Mouse (Mus musculus): Measurements from ENCODE around the gene Pacs2.

Gene Pacs2

DNA sequence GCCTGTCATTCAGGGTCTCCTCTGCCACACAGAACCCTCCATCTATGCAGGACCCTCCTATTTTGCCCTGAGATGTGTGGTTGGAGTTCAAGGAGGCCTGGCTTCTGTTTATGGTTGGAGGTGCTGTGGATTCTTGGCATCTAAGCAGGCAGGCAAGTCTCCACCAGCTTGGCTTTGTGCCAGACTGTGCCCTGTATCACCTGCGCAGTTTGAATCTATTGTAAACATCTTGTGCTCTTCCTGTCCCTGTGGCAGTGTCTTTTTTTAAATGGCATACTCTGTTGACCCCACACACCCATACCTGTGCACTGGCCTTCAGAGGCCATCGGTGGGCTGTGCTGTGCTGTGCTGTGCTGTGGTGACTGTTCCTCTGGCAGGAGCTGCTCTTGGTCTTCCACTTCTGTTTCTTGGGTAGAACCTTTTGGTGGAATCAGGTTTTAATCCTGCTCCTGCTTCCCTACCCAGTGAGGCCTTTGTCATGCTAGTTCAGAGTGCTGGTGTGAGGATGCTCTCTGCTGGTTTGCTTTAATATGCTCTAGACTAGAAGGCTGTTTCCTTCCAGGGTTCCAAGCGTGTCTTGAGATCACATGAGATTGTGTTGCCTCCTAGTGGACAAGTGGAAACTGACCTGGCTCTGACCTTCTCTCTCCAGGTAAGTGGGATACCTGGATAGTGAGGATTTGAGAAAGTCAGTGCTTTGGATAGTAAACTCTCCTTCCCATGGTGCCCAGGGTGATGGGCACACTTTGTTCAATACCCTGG is 30.8 kb downstream of the Pacs2 start:
- DNase-seq (ENCODE audit: low spot score) = no peak

DNA sequence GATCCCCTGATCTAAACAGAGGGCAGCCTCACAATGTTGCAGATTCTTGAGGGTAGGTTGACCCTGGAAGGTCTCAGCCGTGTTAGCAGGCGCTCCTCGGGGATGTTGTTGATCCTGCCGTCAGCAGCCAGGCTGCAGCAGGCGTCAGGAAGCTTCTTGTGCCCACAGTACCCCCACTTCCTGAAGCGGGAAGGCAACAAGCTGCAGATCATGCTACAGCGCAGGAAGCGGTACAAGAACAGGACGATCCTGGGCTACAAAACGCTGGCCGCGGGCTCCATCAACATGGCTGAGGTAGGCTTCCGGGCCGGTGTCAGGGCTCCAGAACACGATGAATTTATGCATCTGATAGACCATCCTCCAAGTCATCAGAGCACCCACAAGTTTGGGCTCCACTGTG is 32.6 kb downstream of the Pacs2 start:
- DNase-seq (ENCODE audit: low spot score) = no peak

DNA sequence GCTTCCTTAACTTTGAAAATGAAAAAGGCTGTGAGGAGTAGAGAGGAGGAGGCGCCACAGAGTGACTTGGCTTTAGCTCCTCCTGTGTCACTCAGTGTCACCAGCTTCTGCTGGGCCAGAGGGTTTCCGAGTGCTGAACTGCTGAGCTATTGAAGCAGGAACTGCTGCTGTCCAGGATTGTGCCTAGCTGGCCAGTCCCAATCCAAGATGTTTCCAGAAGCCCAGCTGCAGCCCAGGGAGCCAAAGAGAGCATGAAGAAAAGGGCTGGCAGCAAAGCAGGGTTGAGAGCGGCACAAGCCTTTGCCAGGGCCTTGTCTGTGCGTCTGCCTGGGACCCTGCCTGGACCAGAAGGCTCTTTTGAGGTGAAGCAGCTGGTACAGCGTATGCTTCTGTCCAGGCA is 33.8 kb downstream of the Pacs2 start:
- DNase-seq (ENCODE audit: low spot score) = no peak

DNA sequence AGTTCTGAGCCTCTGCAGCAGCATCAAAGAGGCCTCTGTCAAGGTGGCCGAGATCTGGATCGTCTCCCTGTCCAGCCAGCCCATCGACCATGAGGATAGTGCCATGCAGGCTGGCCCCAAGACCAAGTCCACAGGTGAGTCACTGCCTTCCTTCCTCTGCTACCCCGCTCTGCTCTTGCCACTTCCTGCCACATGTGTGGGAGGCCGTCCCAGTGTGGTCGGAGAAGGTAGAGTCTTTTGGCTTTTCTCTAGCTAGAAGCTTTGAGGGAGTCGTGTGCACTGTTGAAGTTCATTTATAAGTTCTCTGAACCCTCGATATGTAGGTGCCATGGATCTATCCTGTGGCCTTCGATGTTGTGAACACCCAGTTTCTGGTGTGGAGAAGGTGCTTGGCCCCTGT is 35.5 kb downstream of the Pacs2 start:
- DNase-seq (ENCODE audit: low spot score) = no peak

DNA sequence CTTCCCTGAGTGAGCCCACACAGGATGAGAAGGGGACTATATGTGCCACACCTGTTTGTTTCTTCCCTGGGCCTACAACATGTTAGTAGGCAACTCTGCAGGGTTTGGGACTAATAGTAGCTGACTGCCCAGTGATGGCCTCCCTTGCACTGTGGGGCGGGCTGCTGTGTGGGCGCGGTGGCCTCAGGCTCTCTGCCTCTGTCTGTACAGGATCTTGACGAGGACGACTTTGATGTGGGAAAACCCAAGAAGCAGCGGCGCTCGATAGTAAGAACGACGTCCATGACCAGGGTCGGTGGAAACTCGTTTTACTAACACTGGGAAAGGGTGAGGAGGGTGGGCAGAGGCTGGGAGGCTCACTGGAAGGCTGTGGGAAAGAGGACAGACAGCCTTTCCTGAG is 36.4 kb downstream of the Pacs2 start:
- no peak for DNase-seq (ENCODE audit: low spot score)

DNA sequence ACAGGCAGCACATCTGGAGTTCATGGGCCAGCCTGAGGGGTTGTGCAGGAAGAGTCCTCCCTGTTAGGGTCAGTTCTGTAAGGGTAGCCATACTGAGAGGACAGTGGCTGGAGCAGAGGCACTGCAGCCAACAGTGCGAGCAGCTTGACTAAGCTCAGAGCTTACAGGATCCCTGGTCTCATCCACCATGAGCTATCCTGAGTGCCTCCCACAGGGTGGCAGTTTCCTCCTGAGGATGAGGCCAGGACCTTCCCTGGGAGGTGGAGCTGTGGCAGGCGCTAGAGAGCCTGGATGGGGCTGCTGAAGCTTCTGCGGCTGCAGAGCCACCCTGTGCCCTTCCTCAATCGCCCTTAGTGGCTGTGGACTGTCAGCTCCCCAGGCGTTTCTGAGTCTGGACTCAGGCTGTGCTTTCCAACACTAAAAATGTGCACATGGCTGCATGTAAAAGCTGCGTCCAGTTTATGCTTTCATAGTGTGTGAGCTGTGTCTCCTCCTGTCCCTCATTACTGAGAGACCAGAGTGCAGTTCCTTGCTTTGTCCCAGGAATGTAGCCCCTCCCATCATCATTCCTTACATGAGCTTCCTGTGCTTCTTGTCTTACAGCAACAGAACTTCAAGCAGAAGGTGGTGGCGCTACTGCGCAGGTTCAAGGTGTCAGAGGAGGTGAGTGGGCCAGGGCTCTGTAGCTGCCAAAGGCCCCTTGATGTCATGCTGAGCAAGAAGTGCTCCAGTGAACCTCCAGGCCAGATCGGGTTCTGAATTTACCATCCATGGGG is 37.5 kb downstream of the Pacs2 start:
- no peak for DNase-seq (ENCODE audit: low spot score)

DNA sequence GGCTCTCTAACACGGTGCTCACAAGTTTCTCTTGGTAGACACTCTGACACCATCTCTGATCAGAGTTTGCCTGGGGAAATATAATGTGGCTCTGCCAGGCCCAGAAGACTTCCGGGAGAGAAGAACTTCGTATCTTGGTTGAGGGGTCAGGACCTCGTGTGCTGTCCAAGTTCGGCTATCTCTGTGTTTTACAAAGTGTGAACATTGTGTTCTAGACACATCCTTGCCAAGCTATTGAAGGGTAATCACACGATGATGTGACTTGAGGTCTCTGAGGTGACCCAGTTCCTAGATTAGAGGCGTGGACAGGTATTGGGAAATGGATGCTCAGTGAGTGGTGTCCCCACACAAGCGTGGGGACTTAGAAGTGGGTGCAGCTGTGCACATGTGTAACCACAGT is 41.8 kb downstream of the Pacs2 start:
- DNase-seq (ENCODE audit: low spot score) = no peak

DNA sequence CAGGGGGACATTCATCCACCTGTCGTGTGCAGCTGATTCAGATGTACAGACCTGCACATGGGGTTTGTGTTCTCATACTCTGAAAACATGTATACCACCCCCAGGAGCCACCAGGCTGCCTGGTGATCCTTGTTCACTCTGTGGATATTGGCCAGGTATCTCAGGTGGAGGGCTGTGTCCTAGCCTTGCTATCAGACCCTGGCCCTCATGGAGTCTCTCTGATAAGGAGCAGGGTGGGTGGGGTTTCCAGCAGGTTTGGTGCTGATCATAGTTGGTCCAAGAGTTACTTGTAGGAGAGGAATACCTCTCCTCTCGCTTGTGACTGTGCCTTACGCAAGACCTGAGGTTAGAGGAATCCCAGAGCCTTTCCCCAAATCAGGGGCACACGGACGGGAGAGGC is 45.9 kb downstream of the Pacs2 start:
- DNase-seq (ENCODE audit: low spot score) = no peak

DNA sequence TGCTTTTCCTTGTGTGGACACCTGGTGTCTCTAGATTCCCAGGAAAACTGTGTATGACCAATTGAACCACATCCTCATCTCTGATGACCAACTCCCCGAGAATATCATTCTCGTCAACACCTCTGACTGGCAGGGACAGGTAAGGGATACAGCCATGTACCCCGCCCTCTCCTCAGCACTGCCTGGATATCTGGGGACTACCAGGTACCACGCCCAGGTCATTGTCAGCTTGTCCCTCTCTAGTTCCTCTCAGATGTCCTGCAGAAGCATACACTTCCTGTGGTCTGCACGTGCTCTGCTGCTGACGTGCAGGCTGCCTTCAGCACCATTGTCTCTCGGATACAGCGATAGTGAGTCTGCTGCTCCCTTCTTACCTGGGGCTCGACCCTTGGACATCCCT is 47.3 kb downstream of the Pacs2 start:
- no peak for DNase-seq (ENCODE audit: low spot score)

DNA sequence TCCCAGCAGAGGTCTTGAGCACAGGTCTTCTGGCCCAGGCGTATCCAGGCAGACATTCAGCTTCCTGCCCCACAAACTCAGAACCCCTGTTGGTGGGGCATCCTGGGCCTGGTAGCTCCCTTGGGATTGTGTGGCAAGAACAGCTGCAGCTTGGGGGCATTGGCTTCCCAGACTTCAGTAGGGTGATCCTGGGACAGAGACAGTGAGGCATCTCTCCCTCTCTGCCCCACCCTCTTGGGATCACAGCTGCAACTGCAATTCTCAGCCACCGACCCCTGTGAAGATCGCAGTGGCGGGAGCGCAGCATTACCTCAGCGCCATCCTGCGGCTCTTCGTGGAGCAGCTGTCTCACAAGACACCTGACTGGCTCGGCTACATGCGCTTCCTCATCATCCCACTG is 47.9 kb downstream of the Pacs2 start:
- no peak for DNase-seq (ENCODE audit: low spot score)

DNA sequence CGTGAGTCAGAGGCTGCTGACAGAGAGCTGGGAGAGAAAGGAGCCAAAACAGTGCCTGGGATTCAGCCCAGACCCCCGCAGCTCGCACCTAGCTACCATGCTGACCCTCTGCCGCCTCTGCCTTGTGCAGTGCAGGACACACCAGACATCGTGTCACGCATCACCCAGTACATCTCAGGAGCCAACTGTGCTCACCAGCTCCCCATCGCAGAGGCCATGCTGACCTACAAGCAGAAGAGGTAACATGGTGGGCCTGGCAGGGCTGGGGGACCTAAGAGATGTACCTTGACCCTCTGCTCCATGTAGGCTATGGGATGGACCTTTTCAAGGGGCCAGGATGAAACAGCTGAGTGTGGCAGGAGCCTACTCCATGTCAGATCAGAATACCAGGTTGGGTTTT is 49.4 kb downstream of the Pacs2 start:
- DNase-seq (ENCODE audit: low spot score) = no peak

DNA sequence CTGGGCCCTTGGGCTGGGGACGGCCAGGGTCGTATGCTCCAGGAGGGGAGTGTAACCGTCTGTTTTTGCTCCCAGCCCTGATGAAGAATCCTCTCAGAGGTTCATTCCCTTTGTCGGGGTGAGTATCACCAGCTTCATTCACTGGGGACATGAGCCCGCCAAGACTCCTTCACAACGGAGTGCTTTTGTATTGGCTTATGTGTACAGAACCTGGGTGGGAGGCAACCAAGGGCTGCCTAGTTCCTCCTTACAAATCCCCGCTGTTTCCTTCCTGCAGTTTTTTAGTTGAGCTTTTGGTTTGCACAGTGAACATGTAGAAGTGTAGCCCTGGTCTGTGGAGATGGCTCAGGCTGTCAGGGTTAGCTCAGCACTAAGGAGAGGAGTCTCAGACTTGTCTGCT is 53.7 kb downstream of the Pacs2 start:
- DNase-seq (ENCODE audit: low spot score) = no peak

DNA sequence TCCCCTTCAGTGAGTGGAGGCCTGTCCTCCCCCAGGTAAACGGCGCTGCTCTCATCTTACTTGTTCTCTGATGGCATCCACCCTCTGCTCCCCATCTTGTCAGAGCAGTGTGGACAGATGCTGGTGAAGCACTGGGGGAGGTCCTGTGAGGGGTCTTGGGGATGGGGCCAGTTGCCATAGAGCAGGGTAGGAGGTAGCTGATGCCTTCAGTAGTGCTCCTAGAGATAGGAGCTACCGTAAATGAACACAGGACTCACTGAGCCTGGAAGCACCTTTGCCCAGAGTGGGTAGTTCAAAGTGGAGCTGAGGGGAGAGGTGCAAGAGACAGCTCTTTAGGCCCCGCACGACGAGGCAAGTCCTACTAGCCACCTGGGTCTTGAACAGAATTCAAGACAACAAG is 55.1 kb downstream of the Pacs2 start:
- no peak for DNase-seq (ENCODE audit: low spot score)

DNA sequence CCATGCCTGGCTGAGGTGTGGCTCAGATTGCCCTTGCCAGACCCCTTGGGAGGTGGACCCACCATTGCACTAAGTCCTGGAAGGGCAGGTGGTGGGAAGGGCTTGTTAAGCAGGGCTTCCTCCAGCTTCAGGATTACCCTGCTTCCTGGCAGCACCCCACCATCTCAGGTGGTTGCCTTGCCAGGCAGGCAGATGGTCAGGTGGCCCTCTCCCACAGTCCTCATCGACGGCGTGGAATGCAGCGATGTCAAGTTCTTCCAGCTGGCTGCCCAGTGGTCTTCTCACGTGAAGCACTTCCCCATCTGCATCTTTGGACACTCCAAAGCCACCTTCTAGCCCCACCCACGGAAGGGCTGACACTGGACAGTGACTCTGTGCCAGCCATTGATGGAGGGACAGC is 57.0 kb downstream of the Pacs2 start:
- DNase-seq (ENCODE audit: low spot score) = no peak

DNA sequence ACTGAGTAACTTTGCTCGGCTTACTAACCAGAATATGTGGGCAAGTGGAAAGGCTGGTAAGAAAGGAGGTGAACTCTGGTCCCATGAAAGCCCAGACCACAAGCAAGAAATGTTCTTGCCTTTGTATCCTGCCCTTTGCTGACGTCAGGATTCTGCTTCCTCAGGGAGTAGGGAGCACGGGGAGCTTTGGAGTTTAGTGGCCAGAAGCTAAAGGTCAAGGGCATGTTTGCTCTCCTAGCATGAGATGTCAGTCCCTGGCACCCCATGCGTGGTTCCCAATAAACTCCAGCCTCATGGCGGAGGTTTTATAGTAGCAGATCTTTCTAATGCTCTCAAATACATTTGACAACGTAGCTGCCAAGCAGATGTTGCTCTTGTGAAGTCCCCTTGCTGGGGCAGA is 57.5 kb downstream of the Pacs2 start:
- DNase-seq (ENCODE audit: low spot score) = no peak

DNA sequence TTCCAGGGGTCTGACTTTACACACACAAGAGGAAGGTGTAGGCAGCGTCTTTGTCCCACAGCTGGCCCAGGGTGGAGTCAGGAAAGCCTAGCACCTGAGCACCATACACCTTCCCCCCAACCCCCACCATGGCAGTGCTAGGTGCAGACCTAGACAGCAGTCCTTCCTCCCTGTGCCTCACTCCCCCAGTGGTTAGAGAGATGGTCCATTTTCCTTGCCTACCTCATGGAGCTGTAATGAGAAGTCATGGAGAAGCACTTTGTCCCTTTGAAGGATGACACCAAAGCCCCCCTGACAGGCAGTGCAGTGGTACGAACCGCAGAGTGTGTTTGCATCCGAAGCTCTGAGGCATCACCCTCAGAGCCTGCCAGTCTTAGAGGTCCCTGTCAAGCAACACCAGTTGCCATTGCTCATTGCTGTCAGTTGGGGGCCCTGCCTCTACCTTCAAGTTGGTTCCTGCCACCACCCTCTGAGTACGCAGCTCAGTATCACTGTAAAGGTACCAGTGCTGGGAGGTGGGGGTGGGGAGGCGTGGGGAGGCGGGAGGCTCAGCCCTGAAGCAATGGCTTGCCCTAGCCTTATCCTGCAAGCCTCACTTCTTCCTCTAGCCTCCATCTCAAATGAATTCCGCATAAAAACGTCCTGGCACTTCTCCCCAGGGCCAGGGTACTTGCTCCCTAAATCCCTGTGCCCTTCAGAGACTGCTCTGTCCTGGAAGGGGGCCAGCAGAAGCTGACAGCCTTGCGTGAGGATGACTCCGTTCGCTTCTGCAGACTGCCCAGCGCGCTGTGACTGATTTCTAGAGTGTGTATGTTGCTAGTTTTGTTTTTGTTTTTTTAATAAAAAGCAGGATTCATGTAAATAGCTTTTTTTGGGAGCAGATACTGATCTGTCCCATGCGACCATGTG is 59.4 kb downstream of the Pacs2 start:
- DNase-seq (ENCODE audit: low spot score) = peak; percentile 24

DNA sequence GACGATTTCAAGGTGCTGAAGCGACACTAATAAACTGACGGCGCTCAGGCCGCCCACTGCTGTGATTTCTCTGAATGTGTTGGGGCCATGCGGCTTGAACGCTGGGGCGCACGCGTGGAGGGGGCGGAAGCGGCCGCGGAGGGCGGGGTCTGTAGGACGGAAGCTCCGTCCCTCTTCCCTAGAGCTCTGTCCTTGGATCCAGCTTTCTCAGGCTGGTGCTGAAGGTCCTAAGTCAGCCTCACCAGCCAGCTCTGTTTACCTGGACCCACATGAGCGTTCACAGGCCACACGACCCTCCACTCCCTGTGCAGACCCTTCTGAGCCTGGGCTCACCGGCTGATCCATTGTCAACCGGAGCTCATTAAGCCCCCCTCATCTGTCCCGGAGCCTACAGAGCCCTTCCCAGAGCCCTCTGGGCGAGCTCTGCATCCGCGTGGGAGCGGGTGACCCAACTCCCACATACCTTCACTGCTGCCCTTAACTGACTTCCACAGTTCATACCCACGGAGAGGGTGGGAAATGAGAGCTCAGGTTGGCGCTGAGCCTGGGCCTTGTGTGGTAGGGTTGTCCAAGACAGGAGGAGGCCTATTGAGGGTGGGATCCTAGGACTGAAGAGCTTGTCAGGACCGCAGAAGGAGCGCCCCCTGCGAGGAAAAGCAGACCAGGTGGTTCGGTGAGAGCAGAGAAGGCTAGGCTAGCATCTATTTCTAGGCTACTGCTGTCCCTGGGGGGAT is 60.2 kb downstream of the Pacs2 start, which contains the start of gene Tex22:
Gene Tex22 (plus strand): TSS at position 174 of the 734 bp plus-strand sequence.
- peak; percentile 79 for DNase-seq (ENCODE audit: low spot score)

DNA sequence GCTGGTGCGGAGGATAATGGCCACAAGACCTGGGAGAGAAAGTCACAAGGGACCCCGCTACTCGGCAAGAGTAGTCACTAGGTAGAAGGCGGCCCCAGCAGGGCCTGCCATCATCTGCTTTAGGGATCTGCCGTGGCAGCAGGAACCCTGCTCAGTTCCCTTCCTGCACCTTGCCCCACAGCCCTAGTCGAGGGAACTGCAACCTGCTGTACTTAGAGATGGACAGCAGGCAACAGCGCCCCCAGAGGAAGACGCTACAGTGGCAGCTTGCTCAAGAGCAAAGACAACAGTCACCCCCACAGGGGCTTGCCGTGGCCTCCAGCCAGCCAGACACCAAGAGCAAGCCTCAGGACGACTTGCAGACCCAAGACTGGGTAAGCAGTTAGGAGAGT is 60.8 kb downstream of the Pacs2 start:
- DNase-seq (ENCODE audit: low spot score) = peak; percentile 69

DNA sequence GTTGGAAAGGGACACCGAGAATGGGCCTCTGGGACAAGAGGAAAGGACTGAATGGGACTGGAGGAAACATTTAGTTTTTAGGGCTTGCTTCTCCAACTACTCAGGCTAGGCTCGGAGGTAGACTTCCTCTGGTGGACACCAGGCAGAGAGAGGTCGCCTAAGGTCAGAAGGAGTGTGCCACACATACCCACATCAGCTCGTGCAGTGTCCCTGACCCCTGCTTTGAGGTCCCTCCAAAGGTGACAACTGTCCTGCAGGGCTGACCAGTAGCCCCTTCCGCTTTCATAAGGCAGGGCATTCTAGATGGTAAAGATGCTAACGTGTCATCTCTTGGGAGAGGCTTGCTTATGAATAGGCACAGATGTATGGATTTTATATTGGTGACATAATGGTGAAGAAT is 61.2 kb downstream of the Pacs2 start:
- DNase-seq (ENCODE audit: low spot score) = no peak

DNA sequence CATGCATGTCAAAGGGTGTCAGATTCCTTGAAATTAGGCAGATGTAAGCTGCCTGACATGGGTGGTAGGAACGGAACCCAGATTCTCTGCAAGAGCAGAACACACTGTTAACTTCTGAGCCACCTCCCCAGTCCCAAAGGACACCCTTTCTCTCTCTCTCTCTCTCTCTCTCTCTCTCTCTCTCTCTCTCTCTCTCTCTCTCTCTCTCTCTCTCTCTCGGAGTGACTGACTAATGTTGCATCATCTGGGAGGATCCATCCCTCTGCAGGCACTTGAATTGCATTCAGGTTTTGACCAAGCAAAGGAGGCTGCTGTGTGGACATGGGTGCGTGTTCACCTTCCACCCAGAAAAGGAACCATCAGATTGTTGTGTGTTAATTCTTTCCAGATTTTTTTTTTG is 73.0 kb downstream of the Pacs2 start:
- no peak for DNase-seq (ENCODE audit: low spot score)

DNA sequence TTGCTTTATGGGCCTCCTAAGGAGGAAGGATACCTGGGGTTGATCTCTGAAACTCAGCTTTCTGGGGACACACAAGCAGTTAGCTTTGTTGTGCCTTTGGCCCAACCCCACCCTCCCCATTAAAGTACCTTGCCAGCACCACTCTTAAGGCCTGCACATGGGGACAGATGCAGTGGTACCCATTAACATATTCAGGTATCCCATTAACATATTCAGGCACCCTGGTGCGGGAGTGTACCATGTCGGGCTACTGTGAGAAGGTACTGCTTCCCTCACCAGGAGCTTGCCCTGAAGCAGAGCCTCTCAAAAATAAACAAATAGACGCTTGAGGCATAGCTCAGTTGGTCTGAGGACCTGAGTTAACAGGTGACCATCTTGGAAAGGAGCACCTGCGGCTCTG is 73.7 kb downstream of the Pacs2 start:
- no peak for DNase-seq (ENCODE audit: low spot score)

DNA sequence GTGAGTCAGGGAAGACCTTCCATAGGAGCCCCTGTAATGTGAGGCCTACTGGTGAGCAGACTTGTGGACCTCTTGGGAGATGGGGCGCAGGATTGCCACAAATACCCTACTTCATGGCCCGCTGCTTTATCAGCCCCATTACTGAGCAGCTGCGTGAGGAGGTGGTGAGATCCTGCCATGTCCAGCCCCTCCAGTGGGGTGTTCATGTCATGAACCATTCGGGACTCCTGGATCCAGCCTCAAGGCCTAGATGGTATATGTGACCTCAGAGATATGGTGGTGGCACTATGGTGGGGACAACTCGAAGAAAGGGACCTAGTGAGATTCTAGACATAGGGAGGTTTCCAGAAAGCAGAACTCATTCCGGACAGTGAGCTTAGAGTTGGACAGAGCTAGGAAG is 74.8 kb downstream of the Pacs2 start:
- no peak for DNase-seq (ENCODE audit: low spot score)
